Mouse (Mus musculus): Measurements from ENCODE around the gene Taar6. TPM values are rescaled to one million over a fixed set of nuclear protein-coding genes. Genes with fewer than 3 reads are reported as not detected.
A peak's percentile ranks its signal among the peaks of the same experiment; 100 is the strongest.

The Taar6 gene
- not detected for total RNA-seq (2021)
- long read RNA-seq, experiment 1, result 0 reads
- long read RNA-seq, experiment 2, result 0 reads

DNA sequence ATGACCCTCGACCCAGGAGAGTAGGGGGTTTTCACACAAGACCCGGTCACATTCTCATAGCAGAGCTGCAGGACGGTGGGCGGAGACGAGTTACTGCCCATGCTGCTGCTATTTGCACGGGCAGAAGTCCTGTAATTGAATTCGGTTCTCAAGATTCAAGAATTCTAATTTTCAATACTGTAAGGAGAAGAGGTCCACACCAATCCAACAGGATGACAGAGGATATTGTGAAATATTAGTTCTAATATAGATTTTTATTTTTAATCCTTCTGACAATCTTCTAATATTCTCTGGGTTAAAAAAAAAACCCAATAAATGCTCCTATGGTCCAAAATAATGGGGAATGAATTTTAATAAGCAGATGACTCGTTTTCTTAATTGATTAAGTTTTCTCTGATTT, at the start of gene Taar6:
Taar6 (minus strand) TSS at position 101 of the 400 bp plus-strand sequence.
- no peak for DNase-seq (ENCODE audit: low spot score in 2 of 2)

GRCm38 (mm10) chr10:24031347-24031746, 45.9 kb upstream of the Taar6 start:
- no peak for DNase-seq (ENCODE audit: low spot score in 2 of 2)

DNA sequence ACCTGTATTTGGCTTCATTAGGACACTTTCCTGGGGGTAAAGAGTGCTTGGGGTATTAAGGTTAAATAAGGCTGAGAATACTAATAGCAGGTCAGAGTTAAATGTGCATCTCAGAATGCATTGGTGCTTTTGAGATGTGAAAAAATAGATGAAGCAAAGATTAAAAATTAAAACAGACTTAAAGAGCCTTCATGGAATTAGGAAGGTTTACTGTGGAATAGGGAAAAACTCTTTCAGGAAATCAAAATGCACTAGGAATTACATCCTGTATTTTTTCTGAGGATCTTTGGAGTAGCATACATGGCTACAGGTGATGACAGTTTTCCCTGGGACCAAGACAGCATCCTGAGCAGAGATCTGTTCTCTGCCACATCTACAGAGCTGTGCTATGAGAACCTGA, 41.5 kb upstream of the Taar6 start, which contains the start of gene Taar7d:
Taar7d (plus strand) TSS at position 301 of the 400 bp plus-strand sequence.
- DNase-seq (ENCODE audit: low spot score in 2 of 2), result no peak

DNA sequence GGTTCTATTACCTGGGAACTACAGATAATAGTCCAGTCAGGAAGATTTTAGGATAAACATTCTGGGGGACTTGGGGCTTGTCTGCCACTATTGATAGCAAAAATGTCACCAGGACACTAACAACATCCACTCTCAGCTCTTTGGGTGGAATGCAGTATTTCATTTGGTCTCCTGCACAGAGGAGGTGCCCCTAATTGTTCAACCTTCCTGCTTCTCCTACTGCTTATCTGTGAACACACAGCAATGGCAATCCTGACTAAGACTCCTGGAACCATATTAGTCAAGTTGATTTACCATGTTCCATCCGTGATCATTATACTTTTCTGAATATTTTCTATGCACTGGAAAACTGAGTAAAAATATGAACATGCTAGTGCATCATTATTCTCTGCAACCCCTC, 22.7 kb upstream of the Taar6 start:
- DNase-seq (ENCODE audit: low spot score in 2 of 2), result no peak

- DNase-seq (ENCODE audit: low spot score in 2 of 2), result no peak
Observed at GRCm38 (mm10) chr10:24007034-24007433, 21.6 kb upstream of the Taar6 start.

DNA sequence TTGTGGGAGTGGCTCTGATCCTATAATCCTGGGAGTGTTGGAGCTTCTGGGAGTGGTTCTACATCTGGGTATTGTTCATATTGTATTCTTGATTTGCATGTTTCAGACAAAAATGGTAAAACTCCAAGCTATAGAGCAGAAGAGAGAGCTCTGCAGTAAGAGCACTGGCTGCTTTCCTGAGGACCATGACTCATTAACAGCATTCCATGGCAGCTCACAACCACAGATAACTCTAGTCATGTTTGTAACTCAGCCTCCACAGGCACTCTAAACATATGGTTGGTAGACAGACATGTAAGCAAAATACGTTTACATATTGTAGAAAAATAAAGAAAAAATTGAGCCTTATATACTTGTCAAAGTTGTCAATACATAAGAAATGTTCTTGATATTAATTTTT, 21.0 kb upstream of the Taar6 start:
- DNase-seq (ENCODE audit: low spot score in 2 of 2), result no peak

- no peak for DNase-seq (ENCODE audit: low spot score in 2 of 2)
Observed at GRCm38 (mm10) chr10:23999639-24000038, 14.2 kb upstream of the Taar6 start, which contains the start of gene Taar7b. TSS of gene Taar7b (plus strand) at chr10:23999939.

DNA sequence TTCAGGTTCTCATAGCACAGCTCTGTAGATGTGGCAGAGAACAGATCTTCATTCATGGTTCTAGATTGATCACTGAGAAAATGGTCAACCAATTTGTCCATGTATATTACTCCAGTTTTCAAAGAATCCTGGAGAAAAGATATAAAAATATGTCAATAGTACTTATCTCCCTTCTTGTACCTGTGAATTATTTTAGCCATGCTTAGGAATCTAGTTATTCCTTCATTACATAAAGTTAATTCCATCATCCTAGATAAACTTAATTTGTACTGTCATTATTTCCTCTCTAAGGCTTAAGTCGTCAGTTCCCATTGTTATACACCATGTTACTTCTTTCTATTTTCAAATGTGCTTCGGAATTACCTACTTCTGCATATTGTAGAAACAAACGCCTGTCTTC, 7.9 kb upstream of the Taar6 start, which contains the start of gene Taar7a:
Taar7a (minus strand) TSS at position 101 of the 400 bp plus-strand sequence.
- no peak for DNase-seq (ENCODE audit: low spot score in 2 of 2)

GRCm38 (mm10) chr10:23986419-23986818, 973 bp upstream of the Taar6 start:
- no peak for DNase-seq (ENCODE audit: low spot score in 2 of 2)

- peak; percentile 64 to 77 for DNase-seq (ENCODE audit: low spot score in 2 of 2)
Observed at GRCm38 (mm10) chr10:23978901-23979705, 6.3 kb downstream of the Taar6 start.

DNA sequence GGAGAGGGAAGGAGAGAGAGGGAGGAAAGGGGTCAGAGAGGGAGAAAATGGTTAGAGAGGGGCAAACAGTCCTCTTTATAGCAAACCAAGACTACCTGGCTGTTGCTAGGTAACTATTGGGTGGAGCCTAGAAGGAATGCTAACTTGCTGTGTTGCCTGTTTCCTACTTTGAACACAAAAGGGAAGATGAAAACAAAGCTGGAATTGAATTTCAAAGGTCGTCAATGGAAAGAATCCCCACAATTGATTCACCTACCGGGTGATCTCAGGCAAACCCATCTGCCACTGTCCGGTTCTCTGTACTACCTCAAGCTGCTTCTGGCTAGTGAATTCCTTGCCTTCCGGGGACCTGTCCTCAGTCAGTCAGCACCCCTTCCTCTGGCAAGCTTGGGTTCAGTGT, 7.5 kb downstream of the Taar6 start:
- DNase-seq (ENCODE audit: low spot score in 2 of 2), result no peak

DNA sequence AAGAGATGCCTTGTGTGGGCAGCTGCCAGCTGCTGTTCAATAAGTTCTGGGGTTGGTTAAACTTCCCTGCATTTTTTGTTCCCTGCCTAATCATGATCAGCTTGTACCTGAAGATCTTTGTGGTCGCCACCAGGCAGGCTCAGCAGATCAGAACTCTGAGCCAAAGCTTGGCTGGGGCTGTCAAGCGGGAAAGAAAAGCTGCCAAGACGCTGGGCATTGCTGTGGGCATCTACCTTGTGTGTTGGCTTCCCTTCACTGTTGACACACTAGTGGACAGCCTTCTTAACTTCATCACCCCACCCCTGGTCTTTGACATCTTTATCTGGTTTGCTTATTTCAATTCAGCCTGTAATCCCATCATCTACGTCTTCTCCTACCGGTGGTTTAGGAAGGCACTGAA, 14.2 kb downstream of the Taar6 start:
- DNase-seq (ENCODE audit: low spot score in 2 of 2), result no peak

GRCm38 (mm10) chr10:23970656-23971165, 14.7 kb downstream of the Taar6 start, which contains the start of gene Taar5:
TSS of gene Taar5 (plus strand) at chr10:23970706.
- no peak for DNase-seq (ENCODE audit: low spot score in 2 of 2)

- DNase-seq (ENCODE audit: low spot score in 2 of 2), result no peak
Observed at GRCm38 (mm10) chr10:23964921-23965610, 20.4 kb downstream of the Taar6 start.

GRCm38 (mm10) chr10:23963444-23963843, 22.0 kb downstream of the Taar6 start:
- DNase-seq (ENCODE audit: low spot score in 2 of 2), result no peak

- DNase-seq (ENCODE audit: low spot score in 2 of 2), result no peak
Observed at GRCm38 (mm10) chr10:23960444-23960915, 25.0 kb downstream of the Taar6 start, which contains the start of gene Taar4. TSS of gene Taar4 (plus strand) at chr10:23960494.

- no peak for DNase-seq (ENCODE audit: low spot score in 2 of 2)
Observed at GRCm38 (mm10) chr10:23959071-23959470, 26.4 kb downstream of the Taar6 start.

GRCm38 (mm10) chr10:23951714-23952113, 33.7 kb downstream of the Taar6 start:
- DNase-seq (ENCODE audit: low spot score in 2 of 2), result no peak

DNA sequence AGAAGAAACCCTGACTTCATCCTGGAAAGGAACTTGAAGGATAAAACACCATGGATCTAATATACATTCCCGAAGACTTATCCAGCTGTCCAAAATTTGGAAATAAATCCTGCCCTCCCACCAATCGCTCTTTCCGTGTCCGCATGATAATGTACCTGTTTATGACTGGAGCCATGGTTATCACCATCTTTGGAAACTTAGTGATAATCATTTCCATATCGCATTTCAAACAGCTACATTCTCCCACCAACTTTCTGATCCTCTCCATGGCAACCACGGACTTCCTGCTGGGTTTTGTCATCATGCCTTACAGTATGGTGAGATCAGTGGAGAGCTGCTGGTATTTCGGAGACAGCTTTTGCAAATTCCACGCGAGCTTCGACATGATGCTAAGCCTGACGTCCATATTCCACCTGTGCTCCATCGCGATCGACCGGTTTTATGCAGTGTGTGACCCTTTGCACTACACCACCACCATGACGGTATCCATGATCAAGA, 35.9 kb downstream of the Taar6 start, which contains the start of gene Taar3:
Taar3 (plus strand) TSS at position 51 of the 498 bp plus-strand sequence.
- DNase-seq (ENCODE audit: low spot score in 2 of 2), result peak in 1 of 2 experiments; percentile 4

DNA sequence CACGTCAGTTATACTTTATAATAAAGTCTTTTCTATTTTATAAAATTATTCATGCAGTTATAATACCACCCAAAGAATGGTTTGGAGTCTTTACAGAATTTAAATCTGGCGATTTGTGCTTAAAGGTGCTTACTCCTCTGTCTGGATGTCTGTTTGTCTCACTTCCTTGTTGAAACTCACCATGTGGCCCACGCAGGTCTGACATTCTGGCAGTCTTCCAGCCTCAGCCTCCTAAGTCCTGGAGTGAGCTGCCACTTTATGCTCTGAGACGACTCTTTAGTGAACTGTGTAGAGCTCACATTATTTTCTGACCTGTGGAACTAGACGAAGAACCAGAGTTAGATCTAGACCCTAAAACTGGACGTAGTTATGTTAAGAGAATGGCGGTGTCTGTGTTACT, 37.4 kb downstream of the Taar6 start:
- DNase-seq (ENCODE audit: low spot score in 2 of 2), result no peak

DNA sequence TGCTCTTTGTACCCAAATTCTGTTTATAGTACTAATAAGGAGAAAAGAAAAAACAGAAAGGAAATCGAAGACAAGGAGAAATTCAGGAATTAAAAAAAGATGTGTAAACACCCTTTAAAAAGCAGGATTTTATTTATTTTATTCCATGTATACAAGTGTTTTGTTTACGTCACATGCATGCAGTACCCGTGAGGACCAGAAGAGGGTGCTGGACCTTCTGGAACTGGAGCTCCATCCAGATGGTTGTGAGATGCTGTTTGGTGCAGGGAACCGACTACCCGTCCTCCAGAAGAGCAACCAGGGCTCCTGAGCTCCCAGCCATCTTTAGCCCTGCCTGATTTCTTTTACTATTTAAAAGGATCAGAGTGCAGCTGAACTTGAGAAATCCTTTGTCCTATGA, 43.0 kb downstream of the Taar6 start:
- no peak for DNase-seq (ENCODE audit: low spot score in 2 of 2)
